Mouse (Mus musculus): Measurements from ENCODE around the gene Ros1.

The Ros1 gene

GRCm38 (mm10) chr10:52194957-52195852 lies at the start of gene Ros1:
Ros1 (minus strand) TSS chr10:52195244.
- in situ Hi-C loops (cut with MboI, MseI), result no loop called here

DNA sequence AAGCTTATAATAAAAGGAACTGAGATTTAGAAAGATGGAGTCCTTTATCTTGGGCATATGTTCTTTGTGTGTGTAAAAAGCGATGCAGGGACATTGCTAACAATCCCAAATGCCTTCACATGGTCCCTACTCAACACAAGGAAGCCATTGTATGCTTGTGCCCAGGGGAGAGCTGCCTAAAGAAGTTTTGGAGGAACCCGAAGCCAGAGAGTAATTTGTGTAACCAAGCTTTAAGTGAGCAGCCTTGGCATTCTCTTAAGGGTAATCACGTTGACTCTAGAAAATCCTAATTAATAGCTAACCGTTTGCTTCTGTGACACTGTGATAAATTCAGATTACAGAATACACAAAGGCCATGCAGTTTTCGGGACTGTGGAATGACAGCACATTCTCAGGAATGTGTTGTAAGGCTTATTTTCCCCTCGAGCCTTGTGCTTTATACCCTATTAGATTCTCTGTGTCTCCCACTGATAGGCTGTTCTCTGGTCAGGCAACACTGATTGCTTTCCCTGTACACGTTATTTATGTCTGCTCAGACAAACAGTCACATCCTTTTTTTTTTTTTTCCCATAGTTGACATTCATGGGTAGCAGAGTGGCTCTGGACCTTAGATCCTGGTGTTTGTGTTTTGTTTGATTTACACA lies 47.8 kb upstream of the Ros1 start:
- in situ Hi-C loops (cut with MboI, MseI), result loop anchor here (25.0 kb wide), 1 partner anchor 1719 kb away; no protein-coding TSS in a partner anchor

DNA sequence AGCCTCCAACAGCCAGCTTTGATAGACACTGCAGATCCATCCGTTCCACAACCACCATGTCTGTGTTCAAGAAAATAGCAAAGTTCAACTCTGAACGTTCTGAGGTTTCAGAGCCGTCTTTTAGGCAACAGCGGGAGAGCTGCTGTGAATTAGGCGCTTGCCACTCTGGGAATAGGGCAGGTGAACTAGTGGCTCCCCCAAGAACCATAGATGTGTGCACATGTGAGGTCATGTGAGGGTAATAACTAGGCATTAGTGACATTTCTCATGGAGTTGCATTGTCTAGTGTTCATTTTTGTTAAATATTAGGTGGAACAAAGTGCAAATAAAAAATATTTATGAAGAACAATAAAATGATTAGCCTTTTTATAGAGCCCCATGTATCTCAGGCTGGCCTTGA lies 47.0 kb upstream of the Ros1 start:
- in situ Hi-C loops (cut with MboI, MseI), result loop anchor here (25.0 kb wide), 1 partner anchor 1720 kb away; no protein-coding TSS in a partner anchor

GRCm38 (mm10) chr10:52235461-52235860 lies 40.4 kb upstream of the Ros1 start:
- in situ Hi-C loops (cut with MboI, MseI), result loop anchor here (10.0 to 25.0 kb wide), 2 partner anchors 1289 to 1727 kb away; no protein-coding TSS in a partner anchor

GRCm38 (mm10) chr10:52234654-52234981 lies 39.6 kb upstream of the Ros1 start:
- in situ Hi-C loops (cut with MboI, MseI), result loop anchor here (10.0 to 25.0 kb wide), 2 partner anchors 1290 to 1728 kb away; no protein-coding TSS in a partner anchor

DNA sequence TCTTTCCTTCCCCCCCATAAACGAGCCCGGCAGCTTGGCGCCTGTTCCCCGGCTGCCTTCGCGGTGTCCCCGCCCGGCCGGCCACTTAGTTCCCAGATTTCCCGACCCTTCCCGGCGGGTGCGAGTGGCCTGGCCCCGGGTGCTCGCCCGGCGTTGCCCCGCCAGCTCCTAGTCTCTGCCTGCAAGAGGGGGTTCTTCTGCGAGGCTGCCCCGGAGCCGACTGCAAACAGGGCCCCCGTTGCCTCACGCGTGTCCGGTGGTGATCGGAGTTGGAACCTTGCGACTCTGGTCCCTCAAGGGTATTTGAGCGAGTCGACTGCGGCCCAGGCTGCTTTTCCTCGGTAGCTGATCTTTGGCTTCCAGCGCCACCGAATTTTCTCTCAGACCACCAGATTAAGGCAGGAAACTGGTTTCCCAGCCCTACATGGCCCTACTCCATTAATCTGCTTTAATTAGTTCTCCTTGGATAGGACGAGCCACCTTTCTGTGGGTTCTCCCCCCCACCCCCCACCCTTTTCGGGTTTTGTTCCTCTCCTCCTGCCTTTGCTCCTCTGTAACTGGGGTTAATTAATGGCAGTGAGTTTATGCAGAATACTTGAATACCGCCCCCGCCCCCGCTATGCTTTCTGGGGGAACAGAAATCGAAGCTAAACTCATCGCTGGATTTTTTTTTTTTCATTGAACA lies 39.1 kb upstream of the Ros1 start:
- in situ Hi-C loops (cut with MboI, MseI), result loop anchor here (10.0 to 25.0 kb wide), 2 partner anchors 1291 to 1728 kb away; no protein-coding TSS in a partner anchor

- in situ Hi-C loops (cut with MboI, MseI), result loop anchor here (10.0 to 25.0 kb wide), 2 partner anchors 1291 to 1729 kb away; no protein-coding TSS in a partner anchor
These were observed 38.4 kb upstream of the Ros1 start, which contains the start of gene Dcbld1 for GRCm38 (mm10) chr10:52233301-52233968. Dcbld1 (plus strand) TSS chr10:52233619.

GRCm38 (mm10) chr10:52232196-52233176 lies 37.4 kb upstream of the Ros1 start:
- in situ Hi-C loops (cut with MboI, MseI), result loop anchor here (10.0 to 25.0 kb wide), 2 partner anchors 1292 to 1730 kb away; no protein-coding TSS in a partner anchor

GRCm38 (mm10) chr10:52219600-52219999 lies 24.6 kb upstream of the Ros1 start:
- in situ Hi-C loops (cut with MboI, MseI), result loop anchor here (5.0 kb wide), 1 partner anchor 178 kb away; no protein-coding TSS in a partner anchor

DNA sequence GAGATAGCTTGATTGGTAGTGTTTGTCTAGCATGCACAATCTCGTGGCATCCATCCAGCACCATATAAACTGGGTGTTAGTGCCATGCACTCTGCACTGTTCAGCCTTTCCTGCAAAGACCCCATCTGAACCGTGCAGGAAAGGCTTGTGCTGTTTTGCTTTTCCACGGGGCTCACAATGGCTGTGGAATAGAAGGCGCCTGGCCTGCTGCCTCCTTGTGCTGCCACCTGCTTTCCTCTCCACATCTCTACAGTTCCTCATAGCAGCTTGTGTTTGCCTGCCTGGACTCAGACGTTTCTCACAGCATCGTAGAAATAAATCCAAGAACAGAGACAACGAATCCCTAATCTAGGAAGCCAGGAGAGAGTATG lies 22.5 kb upstream of the Ros1 start:
- in situ Hi-C loops (cut with MboI, MseI), result loop anchor here (5.0 kb wide), 1 partner anchor 180 kb away; no protein-coding TSS in a partner anchor

- in situ Hi-C loops (cut with MboI, MseI), result loop anchor here (5.0 kb wide), 1 partner anchor 180 kb away; no protein-coding TSS in a partner anchor
These were observed 21.9 kb upstream of the Ros1 start for GRCm38 (mm10) chr10:52216797-52217563.

- in situ Hi-C loops (cut with MboI, MseI), result loop anchor here (5.0 kb wide), 1 partner anchor 182 kb away; no protein-coding TSS in a partner anchor
These were observed 20.3 kb upstream of the Ros1 start for GRCm38 (mm10) chr10:52215267-52215818.

DNA sequence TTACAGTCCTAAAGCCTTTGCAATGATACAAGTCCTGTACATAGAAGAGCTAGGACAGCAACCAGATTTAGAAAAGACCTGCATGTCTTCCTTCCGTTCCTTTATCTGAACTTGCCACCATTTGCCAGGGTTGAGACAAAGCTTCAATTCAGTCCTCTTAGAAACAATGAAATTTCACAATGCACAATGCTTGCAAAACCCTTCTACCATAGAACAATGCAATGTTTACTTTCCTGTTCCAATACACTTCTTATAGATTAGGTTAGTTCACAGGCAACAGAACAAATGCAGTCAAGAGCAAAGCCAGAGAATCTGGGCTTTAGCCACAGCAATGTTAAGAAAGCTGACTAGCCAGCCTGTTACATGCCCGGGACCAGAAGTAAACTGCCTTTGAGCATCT lies 9.0 kb upstream of the Ros1 start:
- in situ Hi-C loops (cut with MboI, MseI), result no loop called here

GRCm38 (mm10) chr10:52185900-52186299 lies 9.1 kb downstream of the Ros1 start:
- in situ Hi-C loops (cut with MboI, MseI), result loop anchor here (10.0 kb wide), 1 partner anchor 791 kb away; no protein-coding TSS in a partner anchor

DNA sequence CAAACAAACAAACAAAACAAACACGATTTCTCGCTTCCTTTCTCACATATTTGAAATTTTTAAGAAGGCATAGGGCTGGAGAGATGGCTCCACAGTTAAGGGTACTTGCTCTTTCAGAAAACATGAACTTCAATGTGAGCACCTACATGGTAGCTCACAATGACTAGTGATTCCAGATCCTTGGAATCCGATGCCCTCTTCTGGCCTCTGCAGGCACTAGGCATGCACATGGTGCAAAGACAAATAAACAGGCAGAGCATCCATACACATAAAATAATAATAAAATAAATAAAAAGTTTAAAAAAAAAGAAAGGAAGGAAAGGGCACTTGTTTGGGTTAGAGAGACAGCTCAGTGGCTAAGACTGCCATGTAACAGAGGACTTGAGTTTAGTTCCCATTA lies 12.2 kb downstream of the Ros1 start:
- in situ Hi-C loops (cut with MboI, MseI), result loop anchor here (10.0 kb wide), 1 partner anchor 788 kb away; no protein-coding TSS in a partner anchor

- in situ Hi-C loops (cut with MboI, MseI), result no loop called here
These were observed 20.7 kb downstream of the Ros1 start for GRCm38 (mm10) chr10:52174376-52174775.

DNA sequence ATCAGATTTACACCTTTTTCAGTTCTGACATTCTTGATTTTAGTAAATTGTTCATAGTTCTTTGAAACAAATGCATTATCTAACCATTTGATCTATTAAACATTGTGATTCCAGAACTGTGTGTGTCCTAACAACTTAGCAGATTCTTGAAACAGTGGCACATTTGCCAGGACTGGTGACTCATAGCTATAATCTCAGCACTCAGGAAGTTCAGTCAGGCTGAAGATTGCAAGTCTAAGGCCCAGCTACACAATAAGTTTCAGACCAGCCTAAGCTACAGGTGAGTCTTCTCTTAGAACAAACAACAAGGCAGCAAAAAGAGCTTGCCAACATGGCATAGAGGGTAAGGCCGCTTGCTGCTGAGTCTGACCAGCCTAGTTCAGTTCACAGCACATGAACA lies 24.6 kb downstream of the Ros1 start:
- in situ Hi-C loops (cut with MboI, MseI), result no loop called here

GRCm38 (mm10) chr10:52169841-52170240 lies 25.2 kb downstream of the Ros1 start:
- in situ Hi-C loops (cut with MboI, MseI), result loop anchor here (10.0 kb wide), 1 partner anchor 1965 kb away; no protein-coding TSS in a partner anchor
